Mouse (Mus musculus) lung, adult 2 months (tissue): ENCODE data around the gene Gemin5.

Experiments used
- CTCF ChIP-seq: fragments of 200-500 bp; IDR thresholded peaks from 2 replicates; pipeline ENCODE4 v1.5.1; 2011; ENCODE audit warnings: mild to moderate bottlenecking, low read length, control low read depth; ENCODE audit not compliant: insufficient read depth
- POLR2A ChIP-seq: fragments of 200-500 bp; IDR thresholded peaks from 2 replicates; pipeline ENCODE4 v1.6.1; 2011; ENCODE audit warnings: low read depth, mild to moderate bottlenecking, control low read depth, low read length, borderline replicate concordance; ENCODE audit errors: extremely low read depth

GRCm38 (mm10) chr11:58193860-58194520 is 25.7 kb upstream of the Gemin5 start:
- TF ChIP-seq CTCF (no peak), POLR2A (no peak)
